Mouse (Mus musculus): ENCODE measurements at regions not wholly inside any gene's neighbourhood (a gene's known extent, or its start where the extent isn't known, plus 50 kb on each side); places are given as distances from the start of the nearest gene placed in this dataset.

GRCm38 (mm10) chr16:76626142-76626541 is 252.5 kb upstream of the Nrip1 start:
- TF ChIP-seq EP300 (IDR thresholded peaks at IDR 0.05; ENCODE audit: insufficient read depth, low read depth, low read length) (no peak), CTCF (IDR thresholded peaks at IDR 0.05; ENCODE audit: low read depth, low read length) (no peak)
